Mouse (Mus musculus): ENCODE data around the gene Vmn1r178. TPM values are rescaled to one million over a fixed set of nuclear protein-coding genes. Genes with fewer than 3 reads are reported as not detected.

The Vmn1r178 gene
- total and polyA plus RNA-seq, 3 experiments, result not detected

GRCm38 (mm10) chr7:23926678-23927077 lies 34.9 kb downstream of the Vmn1r178 start, which contains the start of gene Vmn1r179:
TSS of gene Vmn1r179 (plus strand) at chr7:23926978.
- no peaks in the 10 kb centered on the region for H3K9me3 ChIP-seq (replicated peaks; ENCODE audit: insufficient read depth, low read length)
- no peak within 1 kb of the TSS for H3K9ac ChIP-seq (ENCODE audit: control insufficient read depth, low read depth, low read length, poor library complexity, severe bottlenecking)
- H3K79me2 ChIP-seq (ENCODE audit: control insufficient read depth, insufficient read depth, low read length, poor library complexity), result no peaks in the 10 kb centered on the region
- no peaks in the 10 kb centered on the region for H3K27me3 ChIP-seq (ENCODE audit: control insufficient read depth in 1 of 2, insufficient read depth in 2 of 2, low read length in 2 of 2)
- H3K4me3 ChIP-seq (ENCODE audit: control insufficient read depth in 1 of 2, insufficient read depth in 1 of 2, low read depth in 2 of 2, low read length in 2 of 2), result no peak within 1 kb of the TSS
- no peaks in the 10 kb centered on the region for H3K4me1 ChIP-seq (ENCODE audit: control insufficient read depth in 1 of 2, insufficient read depth in 2 of 2, low read length in 2 of 2)
- H3K36me3 ChIP-seq (ENCODE audit: control insufficient read depth in 1 of 2, insufficient read depth in 2 of 2, low read length in 2 of 2), result no peaks in the 10 kb centered on the region
- TF ChIP-seq ZKSCAN1 (IDR thresholded peaks at IDR 0.05; ENCODE audit: low read depth, low read length), result no peak
- TF ChIP-seq ZMIZ1 (IDR thresholded peaks at IDR 0.05; ENCODE audit: low read depth, low read length), result no peak
- no peak for TF ChIP-seq USF1 (IDR thresholded peaks at IDR 0.05; ENCODE audit: low read depth, low read length)
- no peak for TF ChIP-seq JUND (IDR thresholded peaks at IDR 0.05; ENCODE audit: low read depth, low read length)
- TF ChIP-seq E2F4 (IDR thresholded peaks at IDR 0.05; ENCODE audit: borderline replicate concordance, low read depth, low read length), result no peak
- TF ChIP-seq POLR2AphosphoS5 (IDR thresholded peaks at IDR 0.05; ENCODE audit: borderline replicate concordance, low read depth, low read length), result no peak
- TF ChIP-seq ZC3H11A (IDR thresholded peaks at IDR 0.05; ENCODE audit: low read depth, low read length), result no peak
- TF ChIP-seq NRF1 (IDR thresholded peaks at IDR 0.05; ENCODE audit: insufficient read depth, low read depth, low read length, poor library complexity, severe bottlenecking), result no peak
- no peak for TF ChIP-seq GATA1 (IDR thresholded peaks at IDR 0.05; ENCODE audit: low read depth, low read length)
- TF ChIP-seq UBTF (IDR thresholded peaks at IDR 0.05; ENCODE audit: borderline replicate concordance, insufficient read depth, low read depth, low read length), result no peak
- no peak for TF ChIP-seq POLR2AphosphoS2 (IDR thresholded peaks at IDR 0.05; ENCODE audit: low read length)
- TF ChIP-seq ELF1 (IDR thresholded peaks at IDR 0.05; ENCODE audit: low read depth, low read length), result no peak
- TF ChIP-seq TBP (IDR thresholded peaks at IDR 0.05; ENCODE audit: low read depth, low read length), result no peak
- no peak for TF ChIP-seq ZNF384 (IDR thresholded peaks at IDR 0.05; ENCODE audit: low read depth, low read length)
- TF ChIP-seq TAL1 (IDR thresholded peaks at IDR 0.05; ENCODE audit: low read length), result no peak
- no peak for TF ChIP-seq MAFK (IDR thresholded peaks at IDR 0.05; ENCODE audit: borderline replicate concordance, low read depth, low read length)
- no peak for TF ChIP-seq MYB (IDR thresholded peaks at IDR 0.05; ENCODE audit: low read depth, low read length)
- no peak for TF ChIP-seq RCOR1 (IDR thresholded peaks at IDR 0.05; ENCODE audit: low read depth, low read length)
- TF ChIP-seq HCFC1 (IDR thresholded peaks at IDR 0.05; ENCODE audit: low read depth, low read length), result no peak
- TF ChIP-seq RAD21 (IDR thresholded peaks at IDR 0.05; ENCODE audit: low read depth, low read length), result no peak
- H3K27ac ChIP-seq (ENCODE audit: control insufficient read depth, low read depth, low read length), result no peak within 1 kb of the TSS
- DNase-seq (ENCODE audit: low read depth, low spot score), result no peak

Other genes starting within 250 kb of the Vmn1r178 start
- gene Vmn1r172, start 233.7 kb upstream of the Vmn1r178 start, total RNA-seq (2012; rRNA removed), result not detected in 2 replicates
- gene Vmn1r172, start 233.7 kb upstream of the Vmn1r178 start, polyA plus RNA-seq (2012; ENCODE audit: insufficient read depth in 1 of 2, insufficient read length in 2 of 2, low read depth in 1 of 2, low replicate concordance in 2 of 2, missing spikeins in 1 of 2), result not detected
- gene Vmn1r173, start 191.3 kb upstream of the Vmn1r178 start, total RNA-seq (2012; rRNA removed), result not detected in 2 replicates
- gene Vmn1r173, start 191.3 kb upstream of the Vmn1r178 start, polyA plus RNA-seq (2012; ENCODE audit: insufficient read depth in 1 of 2, insufficient read length in 2 of 2, low read depth in 1 of 2, low replicate concordance in 2 of 2, missing spikeins in 1 of 2), result not detected
- gene Vmn1r174, start 139.7 kb upstream of the Vmn1r178 start, total RNA-seq (2012; rRNA removed), result not detected in 2 replicates
- gene Vmn1r174, start 139.7 kb upstream of the Vmn1r178 start, polyA plus RNA-seq (2012; ENCODE audit: insufficient read depth in 1 of 2, insufficient read length in 2 of 2, low read depth in 1 of 2, low replicate concordance in 2 of 2, missing spikeins in 1 of 2), result not detected
- gene Vmn1r175, start 81.4 kb upstream of the Vmn1r178 start, total RNA-seq (2012; rRNA removed), result not detected in 2 replicates
- gene Vmn1r175, start 81.4 kb upstream of the Vmn1r178 start, polyA plus RNA-seq (2012; ENCODE audit: insufficient read depth in 1 of 2, insufficient read length in 2 of 2, low read depth in 1 of 2, low replicate concordance in 2 of 2, missing spikeins in 1 of 2), result not detected
- gene Vmn1r176, start 54.6 kb upstream of the Vmn1r178 start, total RNA-seq (2012; rRNA removed), result not detected in 2 replicates
- gene Vmn1r176, start 54.6 kb upstream of the Vmn1r178 start, polyA plus RNA-seq (2012; ENCODE audit: insufficient read depth in 1 of 2, insufficient read length in 2 of 2, low read depth in 1 of 2, low replicate concordance in 2 of 2, missing spikeins in 1 of 2), result not detected
- not detected in 2 replicates for gene Vmn1r177, start 25.6 kb upstream of the Vmn1r178 start, total RNA-seq (2012; rRNA removed)
- not detected for gene Vmn1r177, start 25.6 kb upstream of the Vmn1r178 start, polyA plus RNA-seq (2012; ENCODE audit: insufficient read depth in 1 of 2, insufficient read length in 2 of 2, low read depth in 1 of 2, low replicate concordance in 2 of 2, missing spikeins in 1 of 2)
- gene Vmn1r179, start 35.0 kb downstream of the Vmn1r178 start, total RNA-seq (2012; rRNA removed), result not detected in 2 replicates
- gene Vmn1r179, start 35.0 kb downstream of the Vmn1r178 start, polyA plus RNA-seq (2012; ENCODE audit: insufficient read depth in 1 of 2, insufficient read length in 2 of 2, low read depth in 1 of 2, low replicate concordance in 2 of 2, missing spikeins in 1 of 2), result not detected
- gene Vmn1r180, start 58.6 kb downstream of the Vmn1r178 start, total RNA-seq (2012; rRNA removed), result not detected in 2 replicates
- gene Vmn1r180, start 58.6 kb downstream of the Vmn1r178 start, polyA plus RNA-seq (2012; ENCODE audit: insufficient read depth in 1 of 2, insufficient read length in 2 of 2, low read depth in 1 of 2, low replicate concordance in 2 of 2, missing spikeins in 1 of 2), result not detected
- not detected in 2 replicates for gene Vmn1r181, start 82.6 kb downstream of the Vmn1r178 start, total RNA-seq (2012; rRNA removed)
- gene Vmn1r181, start 82.6 kb downstream of the Vmn1r178 start, polyA plus RNA-seq (2012; ENCODE audit: insufficient read depth in 1 of 2, insufficient read length in 2 of 2, low read depth in 1 of 2, low replicate concordance in 2 of 2, missing spikeins in 1 of 2), result not detected
- not detected in 2 replicates for gene V1rd19, start 109.7 kb downstream of the Vmn1r178 start, total RNA-seq (2012; rRNA removed)
- gene V1rd19, start 109.7 kb downstream of the Vmn1r178 start, polyA plus RNA-seq (2012; ENCODE audit: insufficient read depth in 1 of 2, insufficient read length in 2 of 2, low read depth in 1 of 2, low replicate concordance in 2 of 2, missing spikeins in 1 of 2), result not detected
- not detected in 2 replicates for gene Vmn1r183, start 161.2 kb downstream of the Vmn1r178 start, total RNA-seq (2012; rRNA removed)
- gene Vmn1r183, start 161.2 kb downstream of the Vmn1r178 start, polyA plus RNA-seq (2012; ENCODE audit: insufficient read depth in 1 of 2, insufficient read length in 2 of 2, low read depth in 1 of 2, low replicate concordance in 2 of 2, missing spikeins in 1 of 2), result under 1 TPM in 1 of 2 experiments, not detected in 1; 0.03 TPM
- gene Zfp180, start 189.9 kb downstream of the Vmn1r178 start, total RNA-seq (2012; rRNA removed), result 20.7 and 21.9 TPM in 2 replicates
- 10 to 100 TPM in 1 of 2 experiments, not detected in 1; 21.6 TPM for gene Zfp180, start 189.9 kb downstream of the Vmn1r178 start, polyA plus RNA-seq (2012; ENCODE audit: insufficient read depth in 1 of 2, insufficient read length in 2 of 2, low read depth in 1 of 2, low replicate concordance in 2 of 2, missing spikeins in 1 of 2)
- 0.50 and 0.59 TPM in 2 replicates for gene Zfp112, start 220.3 kb downstream of the Vmn1r178 start, total RNA-seq (2012; rRNA removed)
- gene Zfp112, start 220.3 kb downstream of the Vmn1r178 start, polyA plus RNA-seq (2012; ENCODE audit: insufficient read depth in 1 of 2, insufficient read length in 2 of 2, low read depth in 1 of 2, low replicate concordance in 2 of 2, missing spikeins in 1 of 2), result under 1 TPM in 1 of 2 experiments, not detected in 1; 0.84 TPM
- gene Zfp235, start 242.2 kb downstream of the Vmn1r178 start, total RNA-seq (2012; rRNA removed), result 4.2 and 6.2 TPM in 2 replicates
- 1 to 10 TPM in 1 of 2 experiments, not detected in 1; 4.5 TPM for gene Zfp235, start 242.2 kb downstream of the Vmn1r178 start, polyA plus RNA-seq (2012; ENCODE audit: insufficient read depth in 1 of 2, insufficient read length in 2 of 2, low read depth in 1 of 2, low replicate concordance in 2 of 2, missing spikeins in 1 of 2)

Measured in MEL (cell line).